Mouse (Mus musculus): Measurements from ENCODE around the gene Pde4d.

The Pde4d gene

GRCm38 (mm10) chr13:109548771-109549555, 1099.2 kb downstream of the Pde4d start:
- no peak for DNase-seq (ENCODE audit: low read depth in 2 of 2, low spot score in 2 of 2)

- DNase-seq (ENCODE audit: low read depth in 2 of 2, low spot score in 2 of 2), result no peak
These were observed 1102.1 kb downstream of the Pde4d start for GRCm38 (mm10) chr13:109551836-109552235.

GRCm38 (mm10) chr13:109555513-109555912, 1105.8 kb downstream of the Pde4d start:
- no peak for DNase-seq (ENCODE audit: low read depth in 2 of 2, low spot score in 2 of 2)

GRCm38 (mm10) chr13:109556853-109557252, 1107.1 kb downstream of the Pde4d start:
- DNase-seq (ENCODE audit: low read depth in 2 of 2, low spot score in 2 of 2), result no peak

GRCm38 (mm10) chr13:109558341-109559257, 1108.9 kb downstream of the Pde4d start:
- peak in 1 of 2 experiments; percentile 4 for DNase-seq (ENCODE audit: low read depth in 2 of 2, low spot score in 2 of 2)

- DNase-seq (ENCODE audit: low read depth in 2 of 2, low spot score in 2 of 2), result no peak
These were observed 1110.5 kb downstream of the Pde4d start for GRCm38 (mm10) chr13:109560261-109560660.

GRCm38 (mm10) chr13:109568638-109569468, 1119.1 kb downstream of the Pde4d start:
- DNase-seq (ENCODE audit: low read depth in 2 of 2, low spot score in 2 of 2), result no peak

GRCm38 (mm10) chr13:109569491-109569890, 1119.7 kb downstream of the Pde4d start:
- no peak for DNase-seq (ENCODE audit: low read depth in 2 of 2, low spot score in 2 of 2)

- DNase-seq (ENCODE audit: low read depth in 2 of 2, low spot score in 2 of 2), result no peak
These were observed 1127.0 kb downstream of the Pde4d start for GRCm38 (mm10) chr13:109576725-109577124.

GRCm38 (mm10) chr13:109577454-109577853, 1127.7 kb downstream of the Pde4d start:
- DNase-seq (ENCODE audit: low read depth in 2 of 2, low spot score in 2 of 2), result no peak

GRCm38 (mm10) chr13:109577901-109578300, 1128.2 kb downstream of the Pde4d start:
- no peak for DNase-seq (ENCODE audit: low read depth in 2 of 2, low spot score in 2 of 2)

- DNase-seq (ENCODE audit: low read depth in 2 of 2, low spot score in 2 of 2), result no peak
These were observed 1131.7 kb downstream of the Pde4d start for GRCm38 (mm10) chr13:109581284-109582070.

GRCm38 (mm10) chr13:109590048-109590447, 1140.3 kb downstream of the Pde4d start:
- no peak for DNase-seq (ENCODE audit: low read depth in 2 of 2, low spot score in 2 of 2)

GRCm38 (mm10) chr13:109592192-109592797, 1142.5 kb downstream of the Pde4d start:
- DNase-seq (ENCODE audit: low read depth in 2 of 2, low spot score in 2 of 2), result no peak

- no peak for DNase-seq (ENCODE audit: low read depth in 2 of 2, low spot score in 2 of 2)
These were observed 1150.0 kb downstream of the Pde4d start for GRCm38 (mm10) chr13:109599711-109600110.

GRCm38 (mm10) chr13:109604017-109604416, 1154.3 kb downstream of the Pde4d start:
- DNase-seq (ENCODE audit: low read depth in 2 of 2, low spot score in 2 of 2), result no peak

- no peak for DNase-seq (ENCODE audit: low read depth in 2 of 2, low spot score in 2 of 2)
These were observed 1155.4 kb downstream of the Pde4d start for GRCm38 (mm10) chr13:109605140-109605539.

- no peak for DNase-seq (ENCODE audit: low read depth in 2 of 2, low spot score in 2 of 2)
These were observed 1159.5 kb downstream of the Pde4d start for GRCm38 (mm10) chr13:109609106-109609804.

- DNase-seq (ENCODE audit: low read depth in 2 of 2, low spot score in 2 of 2), result no peak
These were observed 1160.0 kb downstream of the Pde4d start for GRCm38 (mm10) chr13:109609805-109610187.
